Mouse (Mus musculus): ENCODE data around the gene Ptpa. TPM values are rescaled to one million over a fixed set of nuclear protein-coding genes. Genes with fewer than 3 reads are reported as not detected.

Ptpa gene
- polyA plus RNA-seq, 1 experiment from 2014 or later: 88.0 TPM

DNA sequence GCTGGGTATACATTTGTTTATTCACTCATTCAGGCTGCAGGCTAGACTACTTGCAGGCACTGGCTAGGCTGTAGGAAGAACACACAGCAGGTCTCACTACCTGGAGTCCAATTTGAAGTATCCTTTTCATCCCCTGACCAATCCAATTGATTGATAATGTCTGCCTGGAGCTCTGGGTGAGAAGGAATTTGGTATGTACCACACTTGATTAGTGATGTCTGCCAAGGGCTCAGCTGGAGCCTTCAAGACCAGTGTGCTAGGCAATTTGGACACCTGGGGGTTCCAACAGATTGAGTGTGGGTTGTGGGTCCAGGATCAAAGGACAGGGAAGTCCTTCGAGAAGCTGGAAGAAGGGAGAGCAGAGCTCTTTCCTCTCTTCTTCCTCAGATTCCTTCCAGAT lies 62.7 kb downstream of the Ptpa start:
- Histone ChIP-seq H3K9me3 (ENCODE audit: low read length) (no peaks in the 10 kb centered on the region), H3K27me3 (replicated peaks; ENCODE audit: insufficient read depth, low read length) (no peaks in the 10 kb centered on the region), H3K27ac (ENCODE audit: low read length) (no peak overlapping the region), H3K4me3 (ENCODE audit: low read depth, low read length) (no peak overlapping the region), H3K4me2 (replicated peaks; ENCODE audit: low read depth, low read length) (no peak overlapping the region), H3K4me1 (ENCODE audit: insufficient read depth, low read depth, low read length) (peaks cover 6% of the 10 kb centered on the region; the same call in 1 of the 2 replicates), H3K9ac (replicated peaks; ENCODE audit: low read depth) (no peak overlapping the region), H3K36me3 (ENCODE audit: insufficient read depth, low read length) (no peaks in the 10 kb centered on the region)
- TF ChIP-seq CTCF (IDR thresholded peaks at IDR 0.05) (no peak), EP300 (IDR thresholded peaks at IDR 0.05) (no peak)
- DNase-seq (ENCODE audit: low spot score): no peak
- ATAC-seq: no peak
- 64% methylated on average over 1 of the region's 1 CpGs for WGBS

DNA sequence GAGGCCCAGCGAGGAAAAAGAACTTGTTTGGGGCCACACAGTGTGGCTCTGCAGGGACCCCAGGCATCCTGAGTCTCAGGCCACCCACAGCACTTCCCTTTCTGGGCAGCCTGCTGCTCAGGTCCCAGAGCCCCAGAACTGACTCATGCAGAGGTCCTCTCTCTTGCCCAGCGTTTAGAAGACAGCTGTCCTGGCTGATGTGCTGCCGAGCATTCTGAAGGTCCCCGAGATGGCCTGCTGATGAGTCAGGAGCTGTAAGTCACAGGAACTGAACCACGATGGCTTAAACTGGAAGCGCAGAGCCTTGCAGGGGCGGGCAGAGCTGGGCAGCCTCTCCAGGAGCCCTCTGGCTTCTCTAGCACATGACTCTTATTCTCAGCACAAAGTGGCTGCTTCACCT lies 71.8 kb downstream of the Ptpa start:
- 30% methylated on average over 7 of the region's 7 CpGs for WGBS
- DNase-seq (ENCODE audit: low spot score): peak; percentile 39
- Histone ChIP-seq H3K36me3 (ENCODE audit: insufficient read depth, low read length) (no peaks in the 10 kb centered on the region), H3K27ac (ENCODE audit: low read length) (no peak overlapping the region), H3K4me1 (ENCODE audit: insufficient read depth, low read depth, low read length) (no peaks in the 10 kb centered on the region), H3K4me3 (ENCODE audit: low read depth, low read length) (no peak overlapping the region), H3K27me3 (replicated peaks; ENCODE audit: insufficient read depth, low read length) (no peaks in the 10 kb centered on the region), H3K9me3 (ENCODE audit: low read length) (no peaks in the 10 kb centered on the region), H3K4me2 (replicated peaks; ENCODE audit: low read depth, low read length) (no peak overlapping the region), H3K9ac (replicated peaks; ENCODE audit: low read depth) (no peak overlapping the region)
- TF ChIP-seq EP300 (IDR thresholded peaks at IDR 0.05) (no peak), CTCF (IDR thresholded peaks at IDR 0.05) (no peak)
- peak; percentile 38; the same call in 1 of the 2 replicates for ATAC-seq

DNA sequence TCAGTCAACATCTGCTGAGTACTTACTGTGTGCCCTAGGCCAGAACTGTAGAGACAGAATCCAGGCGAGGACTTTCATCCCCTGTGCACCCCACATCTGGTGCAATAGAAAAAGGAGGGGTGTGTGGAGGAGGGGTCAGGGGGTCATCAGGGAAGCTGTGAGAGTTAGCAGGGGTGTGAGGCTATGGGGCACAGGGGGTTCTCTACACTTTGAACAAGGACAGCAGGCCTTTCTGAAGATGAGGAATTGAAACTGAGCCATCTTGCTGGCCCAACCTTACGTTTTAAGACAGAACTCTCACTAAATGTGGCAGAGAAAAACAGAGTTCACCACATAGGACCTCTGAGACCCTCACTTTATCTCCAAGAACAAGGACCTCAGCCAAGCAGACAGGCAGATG lies 74.5 kb downstream of the Ptpa start:
- Histone ChIP-seq H3K4me2 (replicated peaks; ENCODE audit: low read depth, low read length) (no peak overlapping the region), H3K27ac (ENCODE audit: low read length) (no peak overlapping the region), H3K4me3 (ENCODE audit: low read depth, low read length) (no peak overlapping the region), H3K27me3 (replicated peaks; ENCODE audit: insufficient read depth, low read length) (no peaks in the 10 kb centered on the region), H3K36me3 (ENCODE audit: insufficient read depth, low read length) (no peaks in the 10 kb centered on the region), H3K9ac (replicated peaks; ENCODE audit: low read depth) (no peak overlapping the region), H3K4me1 (ENCODE audit: insufficient read depth, low read depth, low read length) (no peaks in the 10 kb centered on the region), H3K9me3 (ENCODE audit: low read length) (no peaks in the 10 kb centered on the region)
- DNase-seq (ENCODE audit: low spot score): no peak
- WGBS: 90% methylated on average over 2 of the region's 2 CpGs
- TF ChIP-seq EP300 (IDR thresholded peaks at IDR 0.05) (no peak), CTCF (IDR thresholded peaks at IDR 0.05) (no peak)
- no peak for ATAC-seq

DNA sequence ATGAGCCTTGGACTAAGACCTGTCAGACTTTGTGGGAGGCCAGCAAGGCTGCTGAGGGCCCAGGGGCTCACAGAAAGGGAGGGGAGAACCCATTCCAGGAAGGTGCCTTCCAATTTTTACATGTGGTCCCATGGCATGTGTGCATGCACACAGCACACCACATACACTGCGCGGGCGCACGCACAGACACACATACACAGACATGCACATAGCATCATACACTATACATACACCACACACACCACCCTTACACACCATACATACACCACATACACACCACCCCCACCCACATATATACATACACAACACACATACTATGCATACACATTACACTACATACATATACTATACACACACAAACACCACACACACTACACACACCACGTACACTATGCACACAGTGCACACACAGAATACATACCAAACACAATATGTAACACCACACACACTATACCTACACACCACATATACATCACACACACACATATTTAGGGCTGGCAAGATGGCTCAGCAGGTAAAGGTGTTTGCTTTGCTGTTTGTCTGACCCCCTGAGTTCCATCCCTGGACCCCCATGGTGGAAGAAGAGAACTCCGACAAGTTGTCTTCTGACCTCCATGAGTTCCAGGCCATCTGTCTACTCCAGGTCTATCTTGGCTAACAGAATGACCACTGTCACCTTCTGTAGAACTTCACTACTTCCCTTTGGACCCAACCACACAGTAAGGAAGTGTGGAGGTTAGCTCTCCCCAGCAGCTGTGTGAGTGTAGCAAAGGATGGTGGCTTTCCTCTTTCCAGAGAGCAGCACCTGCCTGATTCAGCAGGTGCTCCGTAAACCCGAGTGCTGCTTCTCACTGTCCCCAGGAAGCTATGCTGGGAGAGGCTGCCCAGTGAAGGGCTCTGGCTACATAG lies 79.4 kb downstream of the Ptpa start:
- 75% methylated on average over 8 of the region's 8 CpGs for WGBS
- Histone ChIP-seq H3K4me1 (ENCODE audit: insufficient read depth, low read depth, low read length) (peaks cover 5% of the 10 kb centered on the region), H3K36me3 (ENCODE audit: insufficient read depth, low read length) (no peaks in the 10 kb centered on the region), H3K4me3 (ENCODE audit: low read depth, low read length) (0 out of 2 replicates have a peak overlapping the region, but pooled peaks have one; percentile 27), H3K9ac (replicated peaks; ENCODE audit: low read depth) (no peak overlapping the region), H3K27ac (ENCODE audit: low read length) (no peak overlapping the region), H3K9me3 (ENCODE audit: low read length) (no peaks in the 10 kb centered on the region), H3K4me2 (replicated peaks; ENCODE audit: low read depth, low read length) (peak overlapping the region; percentile 58), H3K27me3 (replicated peaks; ENCODE audit: insufficient read depth, low read length) (no peaks in the 10 kb centered on the region)
- DNase-seq (ENCODE audit: low spot score): no peak
- no peak for ATAC-seq
- TF ChIP-seq CTCF (IDR thresholded peaks at IDR 0.05) (no peak), EP300 (IDR thresholded peaks at IDR 0.05) (no peak)

DNA sequence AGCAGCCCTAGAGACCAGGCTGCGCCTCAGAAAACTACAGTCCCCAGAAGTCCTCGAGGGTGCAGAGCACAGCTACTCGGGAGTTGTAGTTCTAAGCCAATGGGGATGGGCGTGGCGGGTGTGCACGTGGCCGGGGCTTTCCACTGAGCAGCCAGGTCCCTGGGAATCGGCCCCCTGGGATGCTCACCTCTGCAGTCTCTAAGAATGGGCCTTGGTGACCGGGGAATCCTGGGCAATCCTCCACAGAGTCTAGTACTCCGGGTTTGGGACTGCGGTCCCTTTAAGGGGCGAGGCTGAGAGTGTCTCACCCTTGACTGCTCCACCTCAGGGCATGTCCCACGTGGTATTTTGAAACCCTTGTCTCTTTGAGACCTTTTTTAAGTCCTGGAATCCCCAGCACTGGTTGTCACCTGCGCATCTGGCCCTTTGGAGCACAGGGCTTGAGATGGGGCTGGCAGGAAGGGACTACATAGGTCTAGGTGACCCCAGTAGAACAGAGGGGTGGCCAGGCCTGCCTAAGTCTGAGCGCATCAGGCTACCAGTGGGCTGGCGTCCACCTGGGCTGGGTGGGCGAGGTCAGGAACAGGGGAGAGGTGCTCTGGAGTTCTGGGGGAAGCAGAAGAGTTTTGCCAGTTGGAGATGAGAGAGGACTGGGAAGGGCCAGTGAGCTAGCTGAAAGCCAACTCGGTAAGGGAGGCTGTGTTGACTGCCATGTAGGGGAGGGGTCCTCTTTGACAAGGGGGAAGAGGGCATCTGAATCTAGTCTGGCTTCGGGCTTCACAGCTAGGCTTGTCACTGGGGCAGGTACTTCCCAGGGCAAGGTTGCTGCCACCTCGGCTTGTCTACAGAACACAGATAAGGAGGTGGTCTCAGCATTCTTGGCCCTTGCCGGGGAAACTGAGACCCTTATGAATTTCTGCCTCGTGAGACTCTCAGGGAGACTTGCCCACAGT lies 80.3 kb downstream of the Ptpa start:
- Histone ChIP-seq H3K9me3 (ENCODE audit: low read length) (no peaks in the 10 kb centered on the region), H3K27me3 (replicated peaks; ENCODE audit: insufficient read depth, low read length) (no peaks in the 10 kb centered on the region), H3K27ac (ENCODE audit: low read length) (no peak overlapping the region), H3K9ac (replicated peaks; ENCODE audit: low read depth) (no peak overlapping the region), H3K4me1 (ENCODE audit: insufficient read depth, low read depth, low read length) (peaks cover 5% of the 10 kb centered on the region), H3K36me3 (ENCODE audit: insufficient read depth, low read length) (no peaks in the 10 kb centered on the region), H3K4me2 (replicated peaks; ENCODE audit: low read depth, low read length) (peak overlapping the region; percentile 58), H3K4me3 (ENCODE audit: low read depth, low read length) (peak overlapping the region; percentile 27; the same call in 1 of the 2 replicates)
- peak; percentile 87 for DNase-seq (ENCODE audit: low spot score)
- TF ChIP-seq CTCF (IDR thresholded peaks at IDR 0.05) (no peak), EP300 (IDR thresholded peaks at IDR 0.05) (no peak)
- 19% methylated on average over 22 of the region's 22 CpGs for WGBS
- peak; percentile 98 for ATAC-seq

Small RNA genes lying within 50 kb of the gene (microRNA-seq; reads per million reads assigned to microRNA genes)
- not detected for gene Gm47292

Other genes starting within 250 kb of the Ptpa start
- gene Endog, start 244.5 kb upstream of the Ptpa start, polyA plus RNA-seq (2015; fragmentation: Nextera tagmentation; extraction: Ambion mirVana): 19.6 and 24.4 TPM in 2 replicates
- 21.7 and 23.4 TPM in 2 replicates for gene Spout1, start 237.6 kb upstream of the Ptpa start, polyA plus RNA-seq (2015; fragmentation: Nextera tagmentation; extraction: Ambion mirVana)
- gene Kyat1, start 210.2 kb upstream of the Ptpa start, polyA plus RNA-seq (2015; fragmentation: Nextera tagmentation; extraction: Ambion mirVana): 12.7 and 17.1 TPM in 2 replicates
- gene Lrrc8a, start 178.3 kb upstream of the Ptpa start, polyA plus RNA-seq (2015; fragmentation: Nextera tagmentation; extraction: Ambion mirVana): 58.2 and 68.8 TPM in 2 replicates
- 0.12 and 0.21 TPM in 2 replicates for gene Gm28035, start 175.5 kb upstream of the Ptpa start, polyA plus RNA-seq (2015; fragmentation: Nextera tagmentation; extraction: Ambion mirVana)
- 9.5 and 13.4 TPM in 2 replicates for gene Phyhd1, start 149.8 kb upstream of the Ptpa start, polyA plus RNA-seq (2015; fragmentation: Nextera tagmentation; extraction: Ambion mirVana)
- gene Gm28038, start 135.0 kb upstream of the Ptpa start, polyA plus RNA-seq (2015; fragmentation: Nextera tagmentation; extraction: Ambion mirVana): not detected in 2 replicates
- 24.1 TPM in 2 replicates for gene Dolk, start 129.7 kb upstream of the Ptpa start, polyA plus RNA-seq (2015; fragmentation: Nextera tagmentation; extraction: Ambion mirVana)
- 8.9 and 9.9 TPM in 2 replicates for gene Nup188, start 129.6 kb upstream of the Ptpa start, polyA plus RNA-seq (2015; fragmentation: Nextera tagmentation; extraction: Ambion mirVana)
- gene Sh3glb2, start 56.7 kb upstream of the Ptpa start, polyA plus RNA-seq (2015; fragmentation: Nextera tagmentation; extraction: Ambion mirVana): 58.9 and 64.9 TPM in 2 replicates
- gene Miga2, start 51.8 kb upstream of the Ptpa start, polyA plus RNA-seq (2015; fragmentation: Nextera tagmentation; extraction: Ambion mirVana): 13.8 and 14.9 TPM in 2 replicates
- gene Dolpp1, start 23.8 kb upstream of the Ptpa start, polyA plus RNA-seq (2015; fragmentation: Nextera tagmentation; extraction: Ambion mirVana): 25.0 and 26.1 TPM in 2 replicates
- 36.5 and 37.4 TPM in 2 replicates for gene Crat, start 226 bp upstream of the Ptpa start, polyA plus RNA-seq (2015; fragmentation: Nextera tagmentation; extraction: Ambion mirVana)
- 3.6 and 4.0 TPM in 2 replicates for gene Ier5l, start 58.2 kb downstream of the Ptpa start, polyA plus RNA-seq (2015; fragmentation: Nextera tagmentation; extraction: Ambion mirVana)
- gene Cstad, start 179.0 kb downstream of the Ptpa start, polyA plus RNA-seq (2015; fragmentation: Nextera tagmentation; extraction: Ambion mirVana): 1.9 and 2.3 TPM in 2 replicates

Measured in lung, postnatal 0 days (tissue).